Mouse (Mus musculus) CD4-positive helper T cell, adult 2 months (primary cell): Measurements from ENCODE around the gene Lmx1a.

Experiments
- DNase-seq: peaks from one replicate; pipeline ENCODE4 v3.0.0-alpha.2; 2012; ENCODE audit warnings: low read depth, missing footprints, low spot score

The Lmx1a gene

GRCm38 (mm10) chr1:167693499-167694240 is 4.6 kb downstream of the Lmx1a start:
- no peak for DNase-seq

- no peak for DNase-seq
These were observed 5.7 kb downstream of the Lmx1a start for GRCm38 (mm10) chr1:167694731-167695130.

- no peak for DNase-seq
These were observed 6.9 kb downstream of the Lmx1a start for GRCm38 (mm10) chr1:167695910-167696459.

GRCm38 (mm10) chr1:167699706-167700105 is 10.7 kb downstream of the Lmx1a start:
- DNase-seq, result no peak

- no peak for DNase-seq
These were observed 11.2 kb downstream of the Lmx1a start for GRCm38 (mm10) chr1:167700221-167700620.

GRCm38 (mm10) chr1:167705527-167705926 is 16.5 kb downstream of the Lmx1a start:
- no peak for DNase-seq

- DNase-seq, result no peak
These were observed 19.7 kb downstream of the Lmx1a start for GRCm38 (mm10) chr1:167708761-167709160.

GRCm38 (mm10) chr1:167715730-167716341 is 26.8 kb downstream of the Lmx1a start:
- DNase-seq, result no peak

GRCm38 (mm10) chr1:167734471-167734870 is 45.4 kb downstream of the Lmx1a start:
- DNase-seq, result no peak

GRCm38 (mm10) chr1:167736793-167737192 is 47.8 kb downstream of the Lmx1a start:
- no peak for DNase-seq

- no peak for DNase-seq
These were observed 50.2 kb downstream of the Lmx1a start for GRCm38 (mm10) chr1:167739286-167739685.

GRCm38 (mm10) chr1:167746676-167747075 is 57.6 kb downstream of the Lmx1a start:
- DNase-seq, result no peak

- no peak for DNase-seq
These were observed 63.6 kb downstream of the Lmx1a start for GRCm38 (mm10) chr1:167752661-167753060.

- no peak for DNase-seq
These were observed 65.0 kb downstream of the Lmx1a start for GRCm38 (mm10) chr1:167754085-167754484.

- no peak for DNase-seq
These were observed 65.8 kb downstream of the Lmx1a start for GRCm38 (mm10) chr1:167754636-167755522.

GRCm38 (mm10) chr1:167758208-167758607 is 69.2 kb downstream of the Lmx1a start:
- no peak for DNase-seq

GRCm38 (mm10) chr1:167760307-167760706 is 71.3 kb downstream of the Lmx1a start:
- DNase-seq, result no peak

- no peak for DNase-seq
These were observed 72.8 kb downstream of the Lmx1a start for GRCm38 (mm10) chr1:167761785-167762223.

- DNase-seq, result no peak
These were observed 77.6 kb downstream of the Lmx1a start for GRCm38 (mm10) chr1:167766619-167767018.

GRCm38 (mm10) chr1:167770457-167770856 is 81.4 kb downstream of the Lmx1a start:
- no peak for DNase-seq

GRCm38 (mm10) chr1:167779766-167780488 is 90.9 kb downstream of the Lmx1a start:
- no peak for DNase-seq
